Mouse (Mus musculus): ENCODE measurements around the gene Tulp2.
"Not testable (repeated sequence)": the region's sequence is repeated elsewhere in the genome, so short reads cannot be mapped to it uniquely, and the experiment has no call there.

The Tulp2 gene

GRCm38 (mm10) chr7:45459564-45460140 lies 22.0 kb upstream of the Tulp2 start, which contains the start of gene Ftl1:
Gene Ftl1, minus strand, starts transcription at chr7:45459884.
- ATAC-seq (ENCODE audit: insufficient number of reproducible peaks, low FRiP score, low TSS enrichment), result peak; percentile 94

- ATAC-seq (ENCODE audit: insufficient number of reproducible peaks, low FRiP score, low TSS enrichment), result no peak
Observed at GRCm38 (mm10) chr7:45460377-45460776, 21.3 kb upstream of the Tulp2 start.

- ATAC-seq (ENCODE audit: insufficient number of reproducible peaks, low FRiP score, low TSS enrichment), result no peak
Observed at GRCm38 (mm10) chr7:45460860-45461314, 20.8 kb upstream of the Tulp2 start.

- no peak for ATAC-seq (ENCODE audit: insufficient number of reproducible peaks, low FRiP score, low TSS enrichment)
Observed at GRCm38 (mm10) chr7:45461326-45461725, 20.4 kb upstream of the Tulp2 start.

- no peak for ATAC-seq (ENCODE audit: insufficient number of reproducible peaks, low FRiP score, low TSS enrichment)
Observed at GRCm38 (mm10) chr7:45461781-45462180, 19.9 kb upstream of the Tulp2 start.

- no peak for ATAC-seq (ENCODE audit: insufficient number of reproducible peaks, low FRiP score, low TSS enrichment)
Observed at GRCm38 (mm10) chr7:45462325-45462724, 19.4 kb upstream of the Tulp2 start.

GRCm38 (mm10) chr7:45462868-45463267 lies 18.8 kb upstream of the Tulp2 start:
- not testable (repeated sequence) for ATAC-seq (ENCODE audit: insufficient number of reproducible peaks, low FRiP score, low TSS enrichment)

- ATAC-seq (ENCODE audit: insufficient number of reproducible peaks, low FRiP score, low TSS enrichment), result no peak
Observed at GRCm38 (mm10) chr7:45463987-45464778, 17.5 kb upstream of the Tulp2 start.

GRCm38 (mm10) chr7:45465112-45465511 lies 16.6 kb upstream of the Tulp2 start:
- no peak for ATAC-seq (ENCODE audit: insufficient number of reproducible peaks, low FRiP score, low TSS enrichment)

- ATAC-seq (ENCODE audit: insufficient number of reproducible peaks, low FRiP score, low TSS enrichment), result no peak
Observed at GRCm38 (mm10) chr7:45465549-45465948, 16.1 kb upstream of the Tulp2 start.

GRCm38 (mm10) chr7:45466283-45467089 lies 15.2 kb upstream of the Tulp2 start, which contains the start of gene Bax:
Gene Bax, minus strand, starts transcription at chr7:45466898.
- ATAC-seq (ENCODE audit: insufficient number of reproducible peaks, low FRiP score, low TSS enrichment), result peak; percentile 59; the same call in 1 of the 2 replicates

GRCm38 (mm10) chr7:45467090-45467670 lies 14.5 kb upstream of the Tulp2 start:
- 0 out of 2 replicates have a peak, but pooled peaks have one; percentile 45 for ATAC-seq (ENCODE audit: insufficient number of reproducible peaks, low FRiP score, low TSS enrichment)

GRCm38 (mm10) chr7:45470869-45471268 lies 10.8 kb upstream of the Tulp2 start:
- no peak for ATAC-seq (ENCODE audit: insufficient number of reproducible peaks, low FRiP score, low TSS enrichment)

GRCm38 (mm10) chr7:45475291-45475969 lies 6.2 kb upstream of the Tulp2 start:
- peak; percentile 56; the same call in 1 of the 2 replicates for ATAC-seq (ENCODE audit: insufficient number of reproducible peaks, low FRiP score, low TSS enrichment)

GRCm38 (mm10) chr7:45476453-45476852 lies 5.2 kb upstream of the Tulp2 start:
- ATAC-seq (ENCODE audit: insufficient number of reproducible peaks, low FRiP score, low TSS enrichment), result no peak

GRCm38 (mm10) chr7:45477003-45477402 lies 4.7 kb upstream of the Tulp2 start:
- ATAC-seq (ENCODE audit: insufficient number of reproducible peaks, low FRiP score, low TSS enrichment), result no peak; the same call in 1 of the 2 replicates

GRCm38 (mm10) chr7:45478774-45479173 lies 2.9 kb upstream of the Tulp2 start:
- ATAC-seq (ENCODE audit: insufficient number of reproducible peaks, low FRiP score, low TSS enrichment), result no peak

- not testable (repeated sequence) for ATAC-seq (ENCODE audit: insufficient number of reproducible peaks, low FRiP score, low TSS enrichment)
Observed at GRCm38 (mm10) chr7:45480310-45480709, 1.4 kb upstream of the Tulp2 start.

- ATAC-seq (ENCODE audit: insufficient number of reproducible peaks, low FRiP score, low TSS enrichment), result no peak
Observed at GRCm38 (mm10) chr7:45482166-45482565, 489 bp downstream of the Tulp2 start.

GRCm38 (mm10) chr7:45484985-45485384 lies 3.3 kb downstream of the Tulp2 start:
- ATAC-seq (ENCODE audit: insufficient number of reproducible peaks, low FRiP score, low TSS enrichment), result not testable (repeated sequence)
